Mouse (Mus musculus) midbrain, embryonic 13.5 days (tissue): ENCODE data around the gene Rnf183. TPM values are rescaled to one million over a fixed set of nuclear protein-coding genes. Genes with fewer than 3 reads are reported as not detected.

Experiments
- ATAC-seq: fragments of 200-750 bp; cut with Nextera tagmentation; 2 replicates; pipeline ENCODE4 v1.8.0; 2017; ENCODE audit warnings: mild to moderate bottlenecking, moderate TSS enrichment, moderate library complexity
- H3K27ac ChIP-seq: fragments of 300-500 bp; sonication (generic); 2 replicates; pipeline ENCODE4 v1.5.1; 2015; ENCODE audit warnings: inconsistent platforms, mild to moderate bottlenecking, moderate library complexity
- H3K27me3 ChIP-seq: fragments of 300-500 bp; sonication (generic); 2 replicates; pipeline ENCODE4 v1.6.1; 2015; ENCODE audit warnings: mild to moderate bottlenecking, inconsistent platforms
- H3K36me3 ChIP-seq: fragments of 300-500 bp; sonication (generic); 2 replicates; pipeline ENCODE4 v1.6.1; 2015; ENCODE audit warnings: mild to moderate bottlenecking, inconsistent platforms
- H3K4me1 ChIP-seq: fragments of 300-500 bp; sonication (generic); replicated peaks from 2 replicates; pipeline ENCODE4 v1.6.1; 2015; ENCODE audit warnings: inconsistent platforms
- H3K4me2 ChIP-seq: fragments of 300-500 bp; sonication (generic); replicated peaks from 2 replicates; pipeline ENCODE4 v1.6.1; 2015; ENCODE audit warnings: moderate library complexity, mild to moderate bottlenecking, inconsistent platforms
- H3K4me3 ChIP-seq: fragments of 300-500 bp; sonication (generic); replicated peaks from 2 replicates; pipeline ENCODE4 v1.5.1; 2015; ENCODE audit warnings: mild to moderate bottlenecking, inconsistent platforms
- H3K9ac ChIP-seq: fragments of 300-500 bp; sonication (generic); replicated peaks from 2 replicates; pipeline ENCODE4 v1.6.1; 2015; ENCODE audit warnings: mild to moderate bottlenecking, inconsistent platforms
- H3K9me3 ChIP-seq: fragments of 300-500 bp; sonication (generic); 2 replicates; pipeline ENCODE4 v1.6.1; 2016; ENCODE audit warnings: mild to moderate bottlenecking, inconsistent platforms
- WGBS: fragments of 180-500 bp; shearing (Covaris S2); methylation state at CpG from one replicate; pipeline ENCODE4 v1.1.7; 2015; 5-methylcytosine and 5-hydroxymethylcytosine counted together
- polyA plus RNA-seq: library from polyadenylated mRNA; unstranded; fragments of >200 nt; fragmentation: Nextera tagmentation; extraction: Ambion mirVana; gene quantifications from 2 replicates; pipeline ENCODE4 v1.2.1, GENCODE M21; 2015

Gene Rnf183
- polyA plus RNA-seq, 1 experiment from 2014 or later = 0.11 TPM

GRCm38 (mm10) chr4:62397616-62398365, 37.3 kb downstream of the Rnf183 start:
- peaks cover 80% of the 10 kb centered on the region for H3K36me3 ChIP-seq
- 88% methylated on average over 4 of the region's 4 CpGs for WGBS

DNA sequence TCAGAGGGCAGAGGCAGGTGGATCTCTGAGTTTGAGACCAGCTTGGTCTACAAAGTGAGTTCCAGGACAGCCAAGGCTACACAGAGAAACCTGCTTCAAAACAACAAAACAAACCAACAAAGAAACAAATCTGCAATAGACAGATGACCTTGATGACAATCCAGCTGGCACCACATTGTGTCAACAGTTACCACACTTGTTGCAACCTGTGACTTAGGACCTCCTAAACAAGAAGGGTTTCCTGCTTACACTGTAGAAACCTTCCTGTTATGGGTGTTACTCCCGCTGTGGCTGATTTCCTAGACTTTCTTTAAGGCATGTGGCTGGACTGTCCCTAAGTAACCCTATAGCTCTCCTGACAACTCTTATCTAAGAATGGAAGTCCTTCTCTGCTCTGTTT, 39.2 kb downstream of the Rnf183 start:
- ATAC-seq = no peak
- no peaks in the 10 kb centered on the region for H3K4me1 ChIP-seq
- H3K27ac ChIP-seq = no peak overlapping the region
- H3K4me3 ChIP-seq = no peak overlapping the region
- H3K36me3 ChIP-seq = peaks cover 79% of the 10 kb centered on the region
- WGBS = 92% methylated on average over 1 of the region's 1 CpGs
- no peak overlapping the region for H3K4me2 ChIP-seq
- no peak overlapping the region for H3K9ac ChIP-seq
- no peaks in the 10 kb centered on the region for H3K27me3 ChIP-seq
- no peaks in the 10 kb centered on the region for H3K9me3 ChIP-seq

More at GRCm38 (mm10) chr4:62397616-62398365, 37.3 kb downstream of the Rnf183 start:
- no peak overlapping the region for H3K9ac ChIP-seq
- H3K4me2 ChIP-seq = no peak overlapping the region
- H3K9me3 ChIP-seq = no peaks in the 10 kb centered on the region
- H3K27ac ChIP-seq = no peak overlapping the region
- H3K4me3 ChIP-seq = no peak overlapping the region
- H3K27me3 ChIP-seq = no peaks in the 10 kb centered on the region
- ATAC-seq = no peak
- H3K4me1 ChIP-seq = no peaks in the 10 kb centered on the region

DNA sequence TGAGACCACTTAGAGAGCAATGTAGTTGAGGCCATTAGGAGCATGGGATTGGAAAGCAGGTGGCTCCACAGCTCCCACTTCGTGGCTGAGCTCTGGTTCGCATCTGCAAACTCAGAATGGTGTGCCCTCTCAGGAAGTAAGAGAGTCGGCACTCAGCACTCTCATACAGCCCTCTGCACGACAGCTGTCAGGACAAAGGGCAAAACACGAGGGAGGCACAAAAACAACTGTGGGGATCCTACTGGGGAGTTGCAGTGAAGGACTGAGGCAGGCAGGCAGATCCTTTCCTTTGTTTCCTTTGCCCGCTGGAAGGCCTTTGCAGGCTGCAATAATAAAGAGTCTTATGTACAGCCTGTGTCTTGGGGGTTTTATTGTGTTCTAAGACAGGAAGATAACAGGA, 41.6 kb downstream of the Rnf183 start:
- 0 out of 2 replicates have a peak, but pooled peaks have one; percentile 40 for ATAC-seq

GRCm38 (mm10) chr4:62391892-62392291, 43.2 kb downstream of the Rnf183 start:
- WGBS = 91% methylated on average over 7 of the region's 7 CpGs
- H3K27ac ChIP-seq = no peak overlapping the region
- peaks cover 78% of the 10 kb centered on the region for H3K36me3 ChIP-seq
- H3K9ac ChIP-seq = no peak overlapping the region
- no peaks in the 10 kb centered on the region for H3K27me3 ChIP-seq
- no peaks in the 10 kb centered on the region for H3K4me1 ChIP-seq
- ATAC-seq = no peak
- no peaks in the 10 kb centered on the region for H3K9me3 ChIP-seq
- no peak overlapping the region for H3K4me3 ChIP-seq
- no peak overlapping the region for H3K4me2 ChIP-seq

More for the DNA sequence above, 41.6 kb downstream of the Rnf183 start:
- WGBS = 24% methylated on average over 6 of the region's 6 CpGs
- Histone ChIP-seq H3K4me3 (no peak overlapping the region), H3K9ac (no peak overlapping the region), H3K36me3 (peaks cover 81% of the 10 kb centered on the region), H3K27me3 (no peaks in the 10 kb centered on the region), H3K4me2 (no peak overlapping the region), H3K9me3 (no peaks in the 10 kb centered on the region), H3K4me1 (no peaks in the 10 kb centered on the region), H3K27ac (no peak overlapping the region; the same call in 1 of the 2 replicates)

- 87% methylated on average over 5 of the region's 5 CpGs for WGBS
These were observed 45.2 kb downstream of the Rnf183 start for GRCm38 (mm10) chr4:62389592-62390512.

GRCm38 (mm10) chr4:62385439-62385838, 49.6 kb downstream of the Rnf183 start:
- Histone ChIP-seq H3K9me3 (no peaks in the 10 kb centered on the region), H3K27ac (no peak overlapping the region), H3K9ac (no peak overlapping the region), H3K36me3 (peaks cover 47% of the 10 kb centered on the region), H3K4me1 (no peaks in the 10 kb centered on the region), H3K4me2 (no peak overlapping the region), H3K4me3 (no peak overlapping the region), H3K27me3 (no peaks in the 10 kb centered on the region)
- no peak for ATAC-seq
- 90% methylated on average over 7 of the region's 7 CpGs for WGBS

More at GRCm38 (mm10) chr4:62389592-62390512, 45.2 kb downstream of the Rnf183 start:
- no peak overlapping the region for H3K9ac ChIP-seq
- no peaks in the 10 kb centered on the region for H3K27me3 ChIP-seq
- no peak overlapping the region for H3K4me2 ChIP-seq
- no peaks in the 10 kb centered on the region for H3K4me1 ChIP-seq
- no peak overlapping the region for H3K27ac ChIP-seq
- H3K4me3 ChIP-seq = no peak overlapping the region
- H3K9me3 ChIP-seq = no peaks in the 10 kb centered on the region
- peaks cover 69% of the 10 kb centered on the region for H3K36me3 ChIP-seq
- ATAC-seq = no peak

DNA sequence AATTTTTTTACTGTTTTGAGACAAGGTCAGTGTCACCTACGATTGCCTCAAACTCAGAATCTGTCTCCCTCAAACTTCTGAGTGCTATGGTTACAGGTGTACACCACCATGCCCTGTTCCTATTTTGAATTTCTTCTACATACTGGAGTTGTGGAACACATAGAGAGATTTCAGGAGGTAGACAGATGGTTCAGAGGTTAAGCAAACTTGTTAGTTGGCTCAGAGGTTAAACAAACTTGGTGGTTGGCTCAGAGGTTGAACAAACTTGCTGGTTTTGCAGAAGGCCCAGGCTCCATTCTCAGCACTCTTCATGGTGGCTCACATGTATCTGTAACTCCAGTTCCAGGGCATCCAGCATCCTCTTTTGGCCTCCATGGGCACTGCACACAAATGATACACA, 50.9 kb downstream of the Rnf183 start:
- H3K36me3 ChIP-seq = peaks cover 34% of the 10 kb centered on the region

GRCm38 (mm10) chr4:62383752-62384151, 51.3 kb downstream of the Rnf183 start:
- 92% methylated on average over 7 of the region's 7 CpGs for WGBS

More for the DNA sequence above, 50.9 kb downstream of the Rnf183 start:
- Histone ChIP-seq H3K4me2 (no peak overlapping the region), H3K27me3 (no peaks in the 10 kb centered on the region), H3K27ac (no peak overlapping the region), H3K4me1 (no peaks in the 10 kb centered on the region), H3K9ac (no peak overlapping the region), H3K4me3 (no peak overlapping the region), H3K9me3 (no peaks in the 10 kb centered on the region)
- ATAC-seq = no peak
- WGBS = 95% methylated on average over 1 of the region's 1 CpGs

DNA sequence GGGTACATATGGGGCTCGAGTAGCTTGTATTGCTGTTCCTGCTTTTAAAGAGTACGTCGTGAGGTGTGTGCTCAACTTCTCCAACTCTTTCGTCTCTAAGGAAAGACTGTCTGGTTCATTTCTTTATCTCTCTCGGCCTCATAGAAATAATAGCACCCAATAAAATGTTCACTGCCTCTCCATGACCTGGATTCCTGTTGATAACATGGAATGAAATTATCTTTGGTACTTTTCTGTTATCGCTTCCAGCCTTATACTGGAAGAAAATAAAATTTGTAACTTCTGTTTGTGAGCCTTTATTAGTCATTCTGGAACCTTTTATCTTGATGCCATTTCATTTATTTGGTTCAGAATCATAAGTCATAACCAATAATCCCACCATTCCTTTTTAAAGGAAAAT, 51.8 kb downstream of the Rnf183 start:
- H3K36me3 ChIP-seq = peaks cover 24% of the 10 kb centered on the region
- H3K4me3 ChIP-seq = no peak overlapping the region
- no peaks in the 10 kb centered on the region for H3K27me3 ChIP-seq
- no peaks in the 10 kb centered on the region for H3K9me3 ChIP-seq
- H3K4me1 ChIP-seq = peaks cover 4% of the 10 kb centered on the region; the same call in 1 of the 2 replicates
- WGBS = 91% methylated on average over 6 of the region's 6 CpGs
- ATAC-seq = no peak
- no peak overlapping the region for H3K9ac ChIP-seq
- H3K4me2 ChIP-seq = no peak overlapping the region
- no peak overlapping the region for H3K27ac ChIP-seq

More at GRCm38 (mm10) chr4:62383752-62384151, 51.3 kb downstream of the Rnf183 start:
- Histone ChIP-seq H3K4me2 (no peak overlapping the region), H3K27ac (no peak overlapping the region), H3K27me3 (no peaks in the 10 kb centered on the region), H3K4me3 (no peak overlapping the region), H3K4me1 (peaks cover 1% of the 10 kb centered on the region; the same call in 1 of the 2 replicates), H3K9ac (no peak overlapping the region), H3K36me3 (peaks cover 30% of the 10 kb centered on the region), H3K9me3 (no peaks in the 10 kb centered on the region)
- ATAC-seq = no peak

GRCm38 (mm10) chr4:62379724-62380381, 55.2 kb downstream of the Rnf183 start:
- Histone ChIP-seq H3K4me1 (peaks cover 4% of the 10 kb centered on the region; the same call in 1 of the 2 replicates), H3K36me3 (peaks cover 6% of the 10 kb centered on the region; the same call in 1 of the 2 replicates), H3K27me3 (no peaks in the 10 kb centered on the region), H3K9me3 (no peaks in the 10 kb centered on the region), H3K9ac (no peak overlapping the region), H3K4me3 (no peak overlapping the region), H3K27ac (no peak overlapping the region), H3K4me2 (no peak overlapping the region)
- 97% methylated on average over 9 of the region's 9 CpGs for WGBS
- no peak for ATAC-seq
